Mouse (Mus musculus): ENCODE results near the gene Fnbp1. TPM values are rescaled to one million over a fixed set of nuclear protein-coding genes. Genes with fewer than 3 reads are reported as not detected.

Gene Fnbp1
- polyA plus RNA-seq, 1 experiment from 2014 or later = 19.4 TPM

GRCm38 (mm10) chr2:31053851-31054340, 87.9 kb downstream of the Fnbp1 start:
- no peak for ATAC-seq (replicated peaks)
- Histone ChIP-seq H3K4me2 (replicated peaks) (no peak overlapping the region), H3K4me3 (no peak overlapping the region), H3K27me3 (no peaks in the 10 kb centered on the region), H3K9ac (replicated peaks) (no peak overlapping the region), H3K9me3 (no peaks in the 10 kb centered on the region), H3K36me3 (peaks cover 27% of the 10 kb centered on the region; the same call in 1 of the 2 replicates), H3K4me1 (no peaks in the 10 kb centered on the region), H3K27ac (replicated peaks) (no peak overlapping the region)
- WGBS = 92% methylated on average over 11 of the region's 11 CpGs

GRCm38 (mm10) chr2:31053426-31053825, 88.4 kb downstream of the Fnbp1 start:
- H3K36me3 ChIP-seq = peaks cover 27% of the 10 kb centered on the region; the same call in 1 of the 2 replicates
- no peaks in the 10 kb centered on the region for H3K4me1 ChIP-seq
- H3K4me2 ChIP-seq (replicated peaks) = no peak overlapping the region
- no peaks in the 10 kb centered on the region for H3K9me3 ChIP-seq
- ATAC-seq (replicated peaks) = no peak
- no peak overlapping the region for H3K9ac ChIP-seq (replicated peaks)
- no peaks in the 10 kb centered on the region for H3K27me3 ChIP-seq
- 91% methylated on average over 13 of the region's 13 CpGs for WGBS
- no peak overlapping the region for H3K4me3 ChIP-seq
- H3K27ac ChIP-seq (replicated peaks) = no peak overlapping the region

- Histone ChIP-seq H3K36me3 (peaks cover 27% of the 10 kb centered on the region; the same call in 1 of the 2 replicates), H3K4me2 (replicated peaks) (no peak overlapping the region), H3K27me3 (no peaks in the 10 kb centered on the region), H3K9ac (replicated peaks) (no peak overlapping the region), H3K4me1 (no peaks in the 10 kb centered on the region), H3K9me3 (no peaks in the 10 kb centered on the region), H3K27ac (replicated peaks) (no peak overlapping the region), H3K4me3 (no peak overlapping the region)
- ATAC-seq (replicated peaks) = no peak
- 91% methylated on average over 10 of the region's 10 CpGs for WGBS
Measured at GRCm38 (mm10) chr2:31052441-31052840, 89.4 kb downstream of the Fnbp1 start.

- H3K9ac ChIP-seq (replicated peaks) = no peak overlapping the region
- H3K4me2 ChIP-seq (replicated peaks) = no peak overlapping the region
- H3K36me3 ChIP-seq = no peaks in the 10 kb centered on the region
- no peaks in the 10 kb centered on the region for H3K9me3 ChIP-seq
- H3K27ac ChIP-seq (replicated peaks) = no peak overlapping the region
- 92% methylated on average over 6 of the region's 6 CpGs for WGBS
- H3K4me1 ChIP-seq = no peaks in the 10 kb centered on the region
- H3K27me3 ChIP-seq = no peaks in the 10 kb centered on the region
- no peak overlapping the region for H3K4me3 ChIP-seq
- no peak for ATAC-seq (replicated peaks)
Measured at GRCm38 (mm10) chr2:31048037-31048436, 93.8 kb downstream of the Fnbp1 start.

- Histone ChIP-seq H3K4me2 (replicated peaks) (no peak overlapping the region), H3K4me3 (no peak overlapping the region), H3K27me3 (no peaks in the 10 kb centered on the region), H3K27ac (replicated peaks) (no peak overlapping the region), H3K9ac (replicated peaks) (no peak overlapping the region), H3K4me1 (no peaks in the 10 kb centered on the region), H3K9me3 (no peaks in the 10 kb centered on the region), H3K36me3 (peaks cover 10% of the 10 kb centered on the region)
- WGBS = 100% methylated on average over 1 of the region's 1 CpGs
- no peak for ATAC-seq (replicated peaks)
Measured at GRCm38 (mm10) chr2:31043856-31044255, 98.0 kb downstream of the Fnbp1 start.

- H3K4me2 ChIP-seq (replicated peaks) = no peak overlapping the region
- no peak overlapping the region for H3K27ac ChIP-seq (replicated peaks)
- H3K36me3 ChIP-seq = peaks cover 10% of the 10 kb centered on the region
- no peak overlapping the region for H3K4me3 ChIP-seq
- no peak for ATAC-seq (replicated peaks)
- H3K4me1 ChIP-seq = no peaks in the 10 kb centered on the region
- no peaks in the 10 kb centered on the region for H3K27me3 ChIP-seq
- WGBS = 94% methylated on average over 6 of the region's 6 CpGs
- H3K9ac ChIP-seq (replicated peaks) = no peak overlapping the region
- H3K9me3 ChIP-seq = no peaks in the 10 kb centered on the region
Measured at GRCm38 (mm10) chr2:31042881-31043280, 98.9 kb downstream of the Fnbp1 start.

- no peak overlapping the region for H3K4me2 ChIP-seq (replicated peaks)
- no peak overlapping the region for H3K4me3 ChIP-seq
- H3K9me3 ChIP-seq = no peaks in the 10 kb centered on the region
- H3K27me3 ChIP-seq = no peaks in the 10 kb centered on the region
- 86% methylated on average over 6 of the region's 6 CpGs for WGBS
- H3K36me3 ChIP-seq = peaks cover 12% of the 10 kb centered on the region
- H3K4me1 ChIP-seq = no peaks in the 10 kb centered on the region
- no peak overlapping the region for H3K9ac ChIP-seq (replicated peaks)
- no peak for ATAC-seq (replicated peaks)
- H3K27ac ChIP-seq (replicated peaks) = no peak overlapping the region
Measured at GRCm38 (mm10) chr2:31041386-31041785, 100.4 kb downstream of the Fnbp1 start.

GRCm38 (mm10) chr2:31040487-31040886, 101.3 kb downstream of the Fnbp1 start:
- Histone ChIP-seq H3K9ac (replicated peaks) (no peak overlapping the region), H3K4me1 (no peaks in the 10 kb centered on the region), H3K9me3 (no peaks in the 10 kb centered on the region), H3K27ac (replicated peaks) (no peak overlapping the region), H3K36me3 (peaks cover 21% of the 10 kb centered on the region), H3K27me3 (no peaks in the 10 kb centered on the region), H3K4me2 (replicated peaks) (no peak overlapping the region), H3K4me3 (no peak overlapping the region)
- 93% methylated on average over 3 of the region's 3 CpGs for WGBS
- no peak for ATAC-seq (replicated peaks)

- peaks cover 25% of the 10 kb centered on the region for H3K36me3 ChIP-seq
- 96% methylated on average over 3 of the region's 3 CpGs for WGBS
- H3K27me3 ChIP-seq = no peaks in the 10 kb centered on the region
- no peaks in the 10 kb centered on the region for H3K4me1 ChIP-seq
- H3K9ac ChIP-seq (replicated peaks) = no peak overlapping the region
- no peak for ATAC-seq (replicated peaks)
- H3K4me2 ChIP-seq (replicated peaks) = no peak overlapping the region
- H3K27ac ChIP-seq (replicated peaks) = no peak overlapping the region
- H3K4me3 ChIP-seq = no peak overlapping the region
- H3K9me3 ChIP-seq = no peaks in the 10 kb centered on the region
Measured at GRCm38 (mm10) chr2:31040043-31040442, 101.8 kb downstream of the Fnbp1 start.

GRCm38 (mm10) chr2:31036811-31037210, 105.0 kb downstream of the Fnbp1 start:
- no peak for ATAC-seq (replicated peaks)
- 93% methylated on average over 6 of the region's 6 CpGs for WGBS
- H3K4me3 ChIP-seq = no peak overlapping the region
- H3K4me2 ChIP-seq (replicated peaks) = no peak overlapping the region
- no peaks in the 10 kb centered on the region for H3K27me3 ChIP-seq
- H3K36me3 ChIP-seq = peaks cover 47% of the 10 kb centered on the region
- H3K9me3 ChIP-seq = no peaks in the 10 kb centered on the region
- no peaks in the 10 kb centered on the region for H3K4me1 ChIP-seq
- no peak overlapping the region for H3K27ac ChIP-seq (replicated peaks)
- no peak overlapping the region for H3K9ac ChIP-seq (replicated peaks)

- no peak for ATAC-seq (replicated peaks)
- H3K9ac ChIP-seq (replicated peaks) = no peak overlapping the region
- H3K4me2 ChIP-seq (replicated peaks) = no peak overlapping the region
- no peaks in the 10 kb centered on the region for H3K9me3 ChIP-seq
- H3K27ac ChIP-seq (replicated peaks) = no peak overlapping the region
- no peaks in the 10 kb centered on the region for H3K4me1 ChIP-seq
- 71% methylated on average over 7 of the region's 7 CpGs for WGBS
- H3K36me3 ChIP-seq = peaks cover 48% of the 10 kb centered on the region
- H3K27me3 ChIP-seq = no peaks in the 10 kb centered on the region
- H3K4me3 ChIP-seq = no peak overlapping the region
Measured at GRCm38 (mm10) chr2:31031972-31032371, 109.8 kb downstream of the Fnbp1 start.

- 77% methylated on average over 8 of the region's 8 CpGs for WGBS
- Histone ChIP-seq H3K9me3 (no peaks in the 10 kb centered on the region), H3K9ac (replicated peaks) (no peak overlapping the region), H3K4me1 (no peaks in the 10 kb centered on the region), H3K27me3 (no peaks in the 10 kb centered on the region), H3K27ac (replicated peaks) (no peak overlapping the region), H3K4me3 (no peak overlapping the region), H3K36me3 (peaks cover 11% of the 10 kb centered on the region), H3K4me2 (replicated peaks) (no peak overlapping the region)
- no peak for ATAC-seq (replicated peaks)
Measured at GRCm38 (mm10) chr2:31026642-31027041, 115.2 kb downstream of the Fnbp1 start.

- Histone ChIP-seq H3K27ac (replicated peaks) (no peak overlapping the region), H3K9me3 (no peaks in the 10 kb centered on the region), H3K4me2 (replicated peaks) (no peak overlapping the region), H3K4me1 (no peaks in the 10 kb centered on the region), H3K4me3 (no peak overlapping the region), H3K36me3 (peaks cover 16% of the 10 kb centered on the region), H3K9ac (replicated peaks) (no peak overlapping the region), H3K27me3 (no peaks in the 10 kb centered on the region)
- WGBS = 91% methylated on average over 3 of the region's 3 CpGs
- ATAC-seq (replicated peaks) = no peak
Measured at GRCm38 (mm10) chr2:31025458-31025857, 116.3 kb downstream of the Fnbp1 start.

All from forebrain, embryonic 15.5 days (tissue).